Mouse (Mus musculus): ENCODE data around the gene Zmiz2. TPM values are rescaled to one million over a fixed set of nuclear protein-coding genes. Genes with fewer than 3 reads are reported as not detected.
"Not testable (repeated sequence)": the region's sequence is repeated elsewhere in the genome, so short reads cannot be mapped to it uniquely, and the experiment has no call there.

Zmiz2 gene
- total RNA-seq, 2 experiments from 2014 or later, result 49.1 to 51.0 TPM

DNA sequence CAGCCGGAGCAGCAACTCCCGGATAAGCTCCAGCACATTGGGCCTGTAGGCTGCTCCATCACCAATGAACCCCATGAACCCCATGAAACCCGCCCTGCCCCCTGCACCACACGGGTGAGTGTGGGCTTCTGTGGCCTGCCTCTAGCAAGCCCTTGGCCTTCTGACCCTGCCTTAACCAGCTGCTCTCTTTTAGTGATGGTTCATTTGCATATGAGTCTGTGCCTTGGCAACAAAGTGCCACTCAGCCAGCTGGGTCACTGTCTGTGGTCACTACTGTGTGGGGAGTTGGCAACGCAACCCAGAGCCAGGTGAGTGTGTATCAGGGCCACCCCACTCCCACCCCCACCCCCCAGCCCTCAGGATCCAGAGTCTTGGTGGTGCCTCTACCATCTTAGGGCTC, 6.7 kb downstream of the Zmiz2 start:
- DNase-seq, result no peak

GRCm38 (mm10) chr11:6398141-6398540, 9.3 kb downstream of the Zmiz2 start:
- no peak for DNase-seq

DNA sequence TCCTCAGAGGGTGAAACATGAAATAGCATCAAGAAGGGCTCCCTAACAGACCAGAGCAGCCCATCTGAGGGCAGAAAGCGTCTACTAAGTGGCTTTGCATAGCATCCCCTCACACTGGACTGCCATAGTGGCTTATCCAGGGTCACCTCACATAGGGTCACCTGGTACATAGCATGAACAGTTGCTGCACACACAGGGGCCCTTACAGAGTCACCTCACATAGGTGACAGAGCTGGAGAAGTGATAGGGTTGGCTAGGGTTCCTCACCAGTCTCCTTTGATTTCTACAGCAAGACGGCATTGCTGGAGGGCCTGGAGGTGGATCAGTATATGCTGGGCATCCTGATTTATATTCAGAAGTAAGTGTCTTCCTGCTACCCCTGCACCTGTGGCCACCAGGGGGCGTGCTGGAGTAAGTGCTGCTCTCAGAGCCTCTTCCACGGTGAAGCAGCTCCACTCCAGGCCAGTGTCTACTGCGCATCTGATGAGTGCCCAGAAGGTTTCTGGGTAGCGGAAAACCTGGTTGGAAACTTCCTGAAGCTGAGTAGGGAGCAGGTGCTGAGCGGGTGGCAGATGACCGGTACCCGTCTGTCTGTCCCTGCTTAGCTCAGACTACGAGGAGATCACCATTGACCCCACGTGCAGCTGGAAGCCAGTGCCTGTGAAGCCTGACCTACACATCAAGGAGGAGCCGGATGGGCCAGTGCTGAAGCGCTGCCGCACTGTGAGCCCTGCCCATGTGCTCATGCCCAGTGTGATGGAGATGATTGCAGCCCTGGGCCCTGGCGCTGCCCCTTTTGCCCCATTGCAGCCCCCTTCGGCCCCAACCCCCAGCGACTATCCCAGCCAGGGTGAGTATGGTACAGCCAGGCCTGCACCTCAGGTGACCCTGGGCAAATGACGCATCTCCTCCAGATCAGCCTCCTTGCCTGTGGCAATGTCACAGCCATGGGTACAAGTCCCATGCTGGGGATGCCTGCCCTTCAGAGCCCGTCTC, 13.9 kb downstream of the Zmiz2 start:
- peak; percentile 77 to 90 for DNase-seq

GRCm38 (mm10) chr11:6403830-6404405, 15.0 kb downstream of the Zmiz2 start:
- DNase-seq, result no peak

DNA sequence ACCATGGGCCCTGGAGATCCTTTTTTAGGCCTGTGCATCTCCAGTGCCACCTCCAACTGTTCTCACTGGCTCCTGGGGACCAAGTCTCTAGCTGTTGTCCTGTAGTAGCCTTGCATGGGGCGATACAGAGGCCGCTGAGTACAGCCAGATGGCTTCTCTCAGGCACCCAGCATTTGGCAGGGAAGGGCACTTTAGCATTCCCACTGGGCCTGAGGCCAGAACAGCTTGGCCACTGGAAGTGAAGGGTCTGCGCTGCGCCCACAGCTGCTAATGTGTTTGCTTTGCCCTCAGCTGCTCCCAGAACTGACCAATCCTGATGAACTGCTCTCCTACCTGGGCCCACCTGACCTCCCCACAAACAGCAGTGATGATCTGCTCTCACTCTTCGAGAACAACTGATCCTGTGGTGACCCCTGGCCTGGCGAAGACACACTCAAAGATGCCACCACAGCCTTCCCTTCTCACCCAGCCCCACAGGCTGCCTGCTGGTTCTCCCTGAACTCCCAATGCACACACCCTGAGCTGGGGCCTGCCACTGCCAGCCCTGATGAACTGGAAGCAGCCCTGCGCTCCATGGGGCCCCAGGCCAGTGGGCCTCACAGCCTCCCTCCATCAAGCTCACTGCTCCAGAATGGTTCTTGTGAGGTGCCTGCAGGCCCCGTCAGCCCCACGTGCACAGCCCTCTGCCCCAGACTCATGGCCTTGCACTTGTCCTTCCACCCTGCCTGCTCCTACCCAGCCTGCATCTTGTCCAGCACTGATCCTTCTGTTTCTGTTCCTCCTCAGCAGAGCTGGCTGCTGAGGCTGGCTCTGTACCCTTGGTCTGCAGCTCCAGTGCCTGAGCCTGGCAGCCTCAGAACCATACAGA, 16.1 kb downstream of the Zmiz2 start:
- DNase-seq, result peak; percentile 50 to 56

GRCm38 (mm10) chr11:6405591-6406081, 16.8 kb downstream of the Zmiz2 start:
- DNase-seq, result peak; percentile 62 to 74

- peak; percentile 78 to 87 for DNase-seq
Measured at GRCm38 (mm10) chr11:6406251-6407161, 17.6 kb downstream of the Zmiz2 start.

DNA sequence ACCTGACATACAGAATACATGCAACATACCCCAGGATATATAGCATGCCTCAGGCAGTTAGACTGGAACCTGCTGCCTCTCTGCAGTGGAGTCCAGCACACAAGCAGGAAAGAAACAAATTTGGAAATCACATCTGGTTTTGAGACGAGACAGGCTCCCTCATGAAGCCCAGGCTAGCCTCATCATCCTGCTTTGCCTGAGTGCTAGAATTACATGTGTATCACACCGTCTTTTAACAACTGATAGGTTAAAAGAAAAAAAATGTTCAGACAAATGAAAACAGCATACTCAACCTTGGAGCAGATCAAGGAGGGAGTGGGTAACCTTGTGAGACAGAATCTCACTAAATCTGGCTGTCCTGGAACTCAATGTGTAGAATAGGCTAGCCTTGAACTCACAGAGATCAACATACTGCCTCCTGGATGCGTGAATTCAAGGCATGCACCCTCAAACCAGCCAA, 18.3 kb downstream of the Zmiz2 start:
- no peak for DNase-seq

DNA sequence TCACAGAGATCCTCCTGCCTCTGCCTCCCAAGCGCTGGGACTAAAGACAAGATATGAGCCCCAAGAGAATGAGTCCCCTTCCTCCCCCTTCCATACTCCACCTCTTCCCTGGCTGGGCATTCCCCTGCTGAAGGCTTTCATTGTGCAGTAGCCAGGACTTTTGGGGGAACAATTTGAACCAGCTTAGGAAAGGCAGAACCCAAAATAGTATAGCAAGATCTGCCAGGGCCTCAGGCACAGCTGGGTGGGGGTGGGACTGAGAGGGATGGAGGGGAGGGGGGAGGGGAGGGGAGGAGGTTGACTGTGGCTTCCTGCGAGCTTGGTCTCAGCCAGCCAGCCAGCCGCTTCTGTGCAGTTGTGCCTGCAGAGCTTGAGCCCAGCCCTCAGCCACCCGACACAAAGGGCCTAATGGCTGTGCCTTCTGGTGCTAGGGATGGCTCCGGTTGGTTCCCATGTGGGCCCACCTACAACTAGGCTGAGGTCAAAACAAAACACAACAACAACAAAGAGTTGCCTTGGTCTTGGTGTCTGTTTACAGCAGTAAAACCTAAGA, 21.3 kb downstream of the Zmiz2 start:
- no peak for DNase-seq

- DNase-seq, result not testable (repeated sequence)
Measured at GRCm38 (mm10) chr11:6410755-6411154, 21.9 kb downstream of the Zmiz2 start.

DNA sequence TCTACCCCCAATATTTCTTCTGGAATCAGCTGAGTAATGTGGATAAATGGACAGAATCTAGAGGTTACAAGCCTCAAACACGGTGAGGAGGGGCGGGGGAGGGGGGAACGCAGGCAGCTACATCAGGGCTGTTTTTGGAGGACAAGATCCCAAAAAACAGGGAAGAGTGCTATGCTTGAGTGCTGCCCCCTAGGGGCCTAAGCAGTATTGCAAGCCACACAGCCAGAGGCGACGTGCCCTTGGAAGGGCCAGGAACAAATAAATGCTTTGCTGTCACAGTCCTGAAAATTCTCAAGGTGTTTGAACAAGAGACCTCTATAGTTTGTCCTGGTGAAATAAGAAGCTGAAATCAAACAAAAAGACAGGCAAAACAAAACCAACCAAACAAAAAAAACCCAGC, 22.8 kb downstream of the Zmiz2 start:
- DNase-seq, result peak; percentile 89 to 92

GRCm38 (mm10) chr11:6413264-6413663, 24.4 kb downstream of the Zmiz2 start:
- DNase-seq, result no peak

DNA sequence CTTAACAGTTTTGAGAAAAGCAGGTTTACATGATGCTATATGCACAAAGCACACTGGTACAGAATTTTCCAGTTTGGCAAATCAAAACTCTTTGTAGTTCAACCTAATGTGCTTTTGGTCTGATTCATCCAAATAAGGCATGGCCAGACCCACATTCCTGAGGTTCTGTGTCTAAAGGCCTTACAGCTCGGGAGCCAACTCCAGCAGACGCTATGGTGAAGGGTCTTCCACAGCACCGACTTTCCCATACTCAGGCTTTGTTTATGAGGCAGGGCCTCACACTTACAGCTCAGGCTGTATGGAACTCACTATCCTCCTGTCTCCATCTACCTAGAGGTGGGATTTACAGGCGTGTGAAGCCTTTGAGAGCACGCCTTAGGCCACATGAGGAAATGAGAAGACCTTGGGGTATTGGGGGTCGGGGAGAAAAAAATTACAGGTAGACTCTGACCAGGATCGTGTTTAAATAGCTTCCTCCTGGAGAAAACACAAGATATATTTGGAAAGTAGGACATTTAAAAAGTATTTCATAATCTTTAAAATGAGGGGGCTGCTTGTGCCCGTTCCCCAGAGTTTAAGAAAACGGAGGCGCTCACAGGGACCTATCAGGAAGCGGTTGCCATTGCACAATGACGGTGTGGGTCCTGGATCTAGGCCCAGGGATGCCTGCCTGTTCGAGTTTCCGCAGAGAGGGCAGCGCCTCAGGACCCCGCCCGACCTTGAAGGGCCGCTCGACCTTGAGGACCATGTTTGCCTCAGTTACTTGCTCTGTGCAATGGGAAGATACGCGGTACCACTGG, 26.1 kb downstream of the Zmiz2 start, which contains the start of gene Ppia:
Gene Ppia, plus strand, starts transcription at position 693 of the 800 bp plus-strand sequence.
- DNase-seq, result no peak

DNA sequence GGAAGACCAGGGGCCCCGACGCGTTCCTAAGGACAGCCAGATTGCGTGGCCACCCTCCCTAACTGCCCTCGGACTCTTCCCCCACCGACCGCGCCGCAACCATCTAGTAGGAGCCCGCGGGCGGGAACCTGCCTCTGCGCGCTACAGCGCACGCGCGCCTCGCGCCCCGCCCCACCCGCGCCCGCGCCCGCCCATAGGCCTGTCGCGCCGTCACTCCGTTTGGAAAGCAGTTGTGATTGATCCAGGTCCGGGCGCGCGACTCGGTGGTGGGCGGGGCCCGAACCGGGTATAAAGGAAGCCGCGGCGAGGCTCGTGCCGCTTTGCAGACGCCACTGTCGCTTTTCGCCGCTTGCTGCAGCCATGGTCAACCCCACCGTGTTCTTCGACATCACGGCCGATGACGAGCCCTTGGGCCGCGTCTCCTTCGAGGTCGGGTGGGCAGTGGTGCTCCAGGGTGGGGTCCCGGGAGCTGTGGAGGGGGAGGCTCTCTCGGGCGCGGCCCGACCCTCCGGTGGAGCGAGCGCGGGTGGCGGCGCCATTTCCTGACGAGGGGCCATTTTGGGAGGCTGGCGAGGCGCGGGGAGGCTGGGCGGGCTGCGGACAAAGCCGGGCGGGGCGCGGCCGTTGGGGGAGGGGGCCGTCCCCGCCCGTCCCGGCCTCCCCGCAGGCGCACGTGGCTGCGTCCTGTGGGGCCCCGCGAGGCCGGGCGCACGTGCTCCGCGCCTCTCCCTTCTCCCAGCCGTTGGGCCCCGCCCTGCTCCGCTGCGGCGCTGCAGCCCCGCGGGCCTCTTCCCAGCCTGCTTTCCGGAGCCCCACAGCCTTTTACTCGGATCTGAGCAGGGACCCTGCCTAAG, 26.9 kb downstream of the Zmiz2 start:
- DNase-seq, result peak; percentile 97 to 98

- peak; percentile 89 to 91 for DNase-seq
Measured at GRCm38 (mm10) chr11:6416405-6417034, 27.6 kb downstream of the Zmiz2 start.

- no peak for DNase-seq
Measured at GRCm38 (mm10) chr11:6417069-6417468, 28.2 kb downstream of the Zmiz2 start.

DNA sequence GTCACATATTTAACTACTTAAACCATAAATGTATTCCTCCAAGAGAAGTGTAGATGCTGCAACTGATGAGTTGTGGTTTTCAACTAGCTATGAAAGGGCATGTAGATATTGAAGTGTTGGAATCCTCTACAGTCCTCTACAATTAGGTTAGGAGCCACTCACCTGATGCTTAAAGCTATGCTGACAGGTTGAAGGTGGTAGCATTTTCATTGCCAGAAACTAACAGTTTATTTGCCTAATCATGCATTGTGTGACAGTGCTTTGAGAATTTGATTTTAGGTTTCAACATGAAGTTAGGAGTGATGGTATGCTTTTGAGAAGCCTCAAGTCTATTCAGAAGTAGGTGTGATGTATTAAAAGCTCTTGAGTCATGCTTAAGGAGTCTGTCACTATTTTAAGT, 28.6 kb downstream of the Zmiz2 start:
- no peak for DNase-seq

- no peak for DNase-seq
Measured at GRCm38 (mm10) chr11:6418751-6419150, 29.9 kb downstream of the Zmiz2 start.
